Mouse (Mus musculus) MEL (cell line): ENCODE results near the gene Usp39. TPM values are rescaled to one million over a fixed set of nuclear protein-coding genes. Genes with fewer than 3 reads are reported as not detected.
A peak's percentile ranks its signal among the peaks of the same experiment; 100 is the strongest.

ENCODE experiments used
- DNase-seq: peaks from one replicate; pipeline ENCODE4 v3.0.0; 2011; ENCODE audit warnings: low read depth, low spot score
- H3K27ac ChIP-seq: 2 replicates; pipeline ENCODE4 v1.5.1; 2012; ENCODE audit warnings: low read depth, mild to moderate bottlenecking, control low read depth, low read length, moderate library complexity; ENCODE audit not compliant: control insufficient read depth
- H3K27me3 ChIP-seq, 2 experiments: fragments of 150-350 bp in 1 of 2; sonication (generic) in 1 of 2; 2 replicates each; pipeline ENCODE4 v1.6.1; 2012; ENCODE audit warnings: low read length in 2 of 2, mild to moderate bottlenecking in 2 of 2, improper control_type of control experiment in 1 of 2, moderate library complexity in 1 of 2; ENCODE audit not compliant: insufficient read depth in 2 of 2, control insufficient read depth in 1 of 2
- H3K36me3 ChIP-seq, 2 experiments: 2 replicates each; pipeline ENCODE4 v1.6.1; 2012 to 2014; ENCODE audit warnings: low read length in 2 of 2, improper control_type of control experiment in 1 of 2, inconsistent platforms in 1 of 2, mild to moderate bottlenecking in 1 of 2; ENCODE audit not compliant: insufficient read depth in 2 of 2, control insufficient read depth in 1 of 2
- H3K4me1 ChIP-seq, 2 experiments: fragments of 150-350 bp in 1 of 2; sonication (generic) in 1 of 2; 2 replicates each; pipeline ENCODE4 v1.6.1; 2012; ENCODE audit warnings: low read length in 2 of 2, improper control_type of control experiment in 1 of 2, mild to moderate bottlenecking in 1 of 2; ENCODE audit not compliant: insufficient read depth in 2 of 2, control insufficient read depth in 1 of 2
- H3K4me3 ChIP-seq, 2 experiments: fragments of 150-350 bp in 1 of 2; sonication (generic) in 1 of 2; 2 replicates each; pipeline ENCODE4 v1.5.1; 2012; ENCODE audit warnings: low read depth in 2 of 2, low read length in 2 of 2, mild to moderate bottlenecking in 2 of 2, moderate library complexity in 2 of 2, control low read depth in 1 of 2, improper control_type of control experiment in 1 of 2; ENCODE audit not compliant: control insufficient read depth in 1 of 2, insufficient read depth in 1 of 2
- H3K79me2 ChIP-seq: 2 replicates; pipeline ENCODE4 v1.6.1; 2012; ENCODE audit warnings: mild to moderate bottlenecking, low read length, moderate library complexity; ENCODE audit not compliant: control insufficient read depth, poor library complexity, insufficient read depth
- H3K9ac ChIP-seq: 2 replicates; pipeline ENCODE4 v1.6.1; 2012; ENCODE audit warnings: low read depth, mild to moderate bottlenecking, control low read depth, low read length, moderate library complexity; ENCODE audit not compliant: control insufficient read depth, poor library complexity, severe bottlenecking
- H3K9me3 ChIP-seq: fragments of 150-350 bp; sonication (generic); replicated peaks from 2 replicates; pipeline ENCODE4 v1.6.1; 2012; ENCODE audit warnings: mild to moderate bottlenecking, low read length, improper control_type of control experiment, moderate library complexity; ENCODE audit not compliant: insufficient read depth
- CHD2 ChIP-seq: IDR thresholded peaks from 2 replicates; pipeline ENCODE4 v1.6.1; 2011; ENCODE audit warnings: low read length, improper control_type of control experiment
- CTCF ChIP-seq, 3 experiments: IDR thresholded peaks in 2 of 3; conservative IDR thresholded peaks in 1 of 3; 2 replicates each; pipeline ENCODE4 v1.5.1; 2011 to 2012; ENCODE audit warnings: low read length in 3 of 3, low read depth in 2 of 3, mild to moderate bottlenecking in 2 of 3, improper control_type of control experiment in 1 of 3, inconsistent platforms in 1 of 3, mixed read lengths in 1 of 3, moderate library complexity in 1 of 3; ENCODE audit not compliant: control insufficient read depth in 1 of 3, insufficient read depth in 1 of 3, poor library complexity in 1 of 3, severe bottlenecking in 1 of 3
- GATA1 ChIP-seq: IDR thresholded peaks from 2 replicates; pipeline ENCODE4 v1.6.1; 2011; ENCODE audit warnings: low read depth, low read length, improper control_type of control experiment
- HCFC1 ChIP-seq: IDR thresholded peaks from 2 replicates; pipeline ENCODE4 v1.6.1; 2012; ENCODE audit warnings: low read depth, mild to moderate bottlenecking, inconsistent platforms, low read length, improper control_type of control experiment, moderate library complexity
- KAT2A ChIP-seq: conservative IDR thresholded peaks from 2 replicates; pipeline ENCODE4 v1.6.1; 2012; ENCODE audit warnings: low read depth, low read length, improper control_type of control experiment, inconsistent platforms
- MAZ ChIP-seq: IDR thresholded peaks from 2 replicates; pipeline ENCODE4 v1.6.1; 2012; ENCODE audit warnings: low read depth, mild to moderate bottlenecking, inconsistent platforms, low read length, improper control_type of control experiment
- MEF2A ChIP-seq: IDR thresholded peaks from 2 replicates; pipeline ENCODE4 v1.6.1; 2014; ENCODE audit warnings: low read depth, mild to moderate bottlenecking, inconsistent platforms, low read length, improper control_type of control experiment; ENCODE audit not compliant: poor library complexity, insufficient replicate concordance, severe bottlenecking; ENCODE audit errors: extremely low read depth
- POLR2A ChIP-seq, 2 experiments: IDR thresholded peaks; 2 replicates each; pipeline ENCODE4 v1.6.1; 2011 to 2012; ENCODE audit warnings: low read length in 2 of 2, mild to moderate bottlenecking in 2 of 2, control low read depth in 1 of 2, improper control_type of control experiment in 1 of 2, low read depth in 1 of 2, moderate library complexity in 1 of 2; ENCODE audit not compliant: control insufficient read depth in 1 of 2, insufficient read depth in 1 of 2, poor library complexity in 1 of 2
- POLR2AphosphoS2 ChIP-seq: IDR thresholded peaks from 2 replicates; pipeline ENCODE4 v1.6.1; 2011; ENCODE audit warnings: low read length, improper control_type of control experiment
- SMC3 ChIP-seq: IDR thresholded peaks from 2 replicates; pipeline ENCODE4 v1.6.1; 2011; ENCODE audit warnings: low read depth, low read length, improper control_type of control experiment
- TAL1 ChIP-seq: IDR thresholded peaks from 2 replicates; pipeline ENCODE4 v1.6.1; 2012; ENCODE audit warnings: mild to moderate bottlenecking, inconsistent platforms, low read length, moderate library complexity, mixed read lengths
- TBP ChIP-seq: IDR thresholded peaks from 2 replicates; pipeline ENCODE4 v1.8.0; 2011; ENCODE audit warnings: low read depth, low read length, improper control_type of control experiment
- UBTF ChIP-seq: IDR thresholded peaks from 2 replicates; pipeline ENCODE4 v1.6.1; 2012; ENCODE audit warnings: low read depth, mild to moderate bottlenecking, inconsistent platforms, low read length, improper control_type of control experiment, moderate library complexity, borderline replicate concordance; ENCODE audit not compliant: insufficient read depth
- USF1 ChIP-seq: IDR thresholded peaks from 2 replicates; pipeline ENCODE4 v1.6.1; 2014; ENCODE audit warnings: low read depth, mild to moderate bottlenecking, inconsistent platforms, low read length, improper control_type of control experiment, moderate library complexity
- USF2 ChIP-seq, 2 experiments: IDR thresholded peaks; 2 replicates each; pipeline ENCODE4 v1.6.1; 2011 to 2012; ENCODE audit warnings: improper control_type of control experiment in 2 of 2, low read length in 2 of 2, borderline replicate concordance in 1 of 2, inconsistent platforms in 1 of 2, low read depth in 1 of 2, mild to moderate bottlenecking in 1 of 2; ENCODE audit not compliant: insufficient read depth in 1 of 2
- ZKSCAN1 ChIP-seq: IDR thresholded peaks from 2 replicates; pipeline ENCODE4 v1.6.1; 2012; ENCODE audit warnings: low read depth, mild to moderate bottlenecking, inconsistent platforms, low read length, improper control_type of control experiment, moderate library complexity
- polyA plus RNA-seq, 2 experiments: library from polyadenylated mRNA; stranded (reverse) in 1 of 2; unstranded in 1 of 2; fragments of >175 nt in 1 of 2; fragments of >200 nt in 1 of 2; gene quantifications; 2 replicates each; pipeline versions ENCODE4 v1.2.1 to v1.2.4; 2012; ENCODE audit warnings: low replicate concordance in 2 of 2, low read depth in 1 of 2; ENCODE audit not compliant: insufficient read length in 2 of 2, insufficient read depth in 1 of 2, missing spikeins in 1 of 2
- total RNA-seq: library from RNA; depleted of rRNA; stranded (reverse); fragments of 300-350 nt; gene quantifications from 2 replicates; pipeline ENCODE4 v1.2.3, GENCODE M21; 2012

Usp39 gene
- total and polyA plus RNA-seq, 3 experiments: 103 to 106 TPM; not detected in 1

DNA sequence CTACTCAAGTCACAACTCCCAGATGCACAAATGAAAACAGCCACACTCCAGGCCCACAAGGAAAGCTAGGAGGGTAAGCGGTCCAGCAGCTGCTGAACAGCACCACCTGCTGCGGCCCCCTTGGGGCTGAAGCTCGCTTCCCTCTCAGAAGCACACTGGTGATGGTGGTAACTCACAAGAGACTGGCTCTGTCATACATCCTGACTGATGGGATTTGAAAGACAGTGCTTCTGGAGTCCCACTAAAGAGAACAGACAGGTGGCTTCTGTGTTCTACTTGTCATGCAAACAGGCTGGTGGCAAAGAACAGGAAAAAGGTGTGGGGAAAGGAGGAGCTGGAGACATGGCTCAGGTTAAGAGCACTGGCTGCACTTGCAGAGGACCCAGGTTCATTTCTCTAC, 22.0 kb downstream of the Usp39 start:
- H3K4me3 ChIP-seq: no peak overlapping the region
- H3K9ac ChIP-seq: no peak overlapping the region
- no peaks in the 10 kb centered on the region for H3K27me3 ChIP-seq
- H3K79me2 ChIP-seq: no peaks in the 10 kb centered on the region
- H3K9me3 ChIP-seq: no peaks in the 10 kb centered on the region
- no peaks in the 10 kb centered on the region for H3K4me1 ChIP-seq
- no peak for DNase-seq
- TF ChIP-seq USF2 (IDR thresholded peaks at IDR 0.05; ENCODE audit: borderline replicate concordance in 1 of 2, insufficient read depth in 1 of 2, low read depth in 1 of 2, low read length in 2 of 2) (no peak), SMC3 (no peak), MAZ (no peak), ZKSCAN1 (no peak), POLR2A (IDR thresholded peaks at IDR 0.05; ENCODE audit: control insufficient read depth in 1 of 2, insufficient read depth in 1 of 2, low read depth in 1 of 2, low read length in 2 of 2, poor library complexity in 1 of 2) (no peak), CHD2 (no peak), UBTF (no peak), GATA1 (no peak), USF1 (no peak), HCFC1 (no peak), TBP (no peak), POLR2AphosphoS2 (no peak)
- TF ChIP-seq, all 39 proteins: peak for 0
- Histone ChIP-seq H3K36me3 (peaks cover 0 to 41% of the 10 kb centered on the region in 2 experiments; a peak in 2 of 4 replicates), H3K27ac (no peak overlapping the region)

DNA sequence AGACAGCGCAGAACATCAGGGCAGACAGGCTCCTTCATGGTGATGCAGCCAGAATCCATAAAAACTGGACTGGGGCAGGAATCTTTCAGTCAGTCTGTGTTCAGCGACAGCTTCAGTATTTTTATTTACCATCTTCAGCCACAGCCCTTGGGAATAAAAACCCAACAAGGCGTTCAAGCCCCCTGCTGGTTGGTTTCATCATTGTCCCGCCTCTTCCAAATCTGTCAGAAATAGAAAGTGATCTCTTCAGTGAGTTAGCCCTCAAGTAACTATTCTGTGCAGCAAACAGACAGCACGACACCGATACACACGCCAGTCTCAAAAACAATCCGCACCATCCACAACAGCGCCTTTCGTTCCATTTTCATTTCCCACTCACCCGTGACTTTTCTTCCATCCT, 26.0 kb downstream of the Usp39 start:
- TF ChIP-seq SMC3 (peak; percentile 38), KAT2A (no peak), CTCF (IDR thresholded peaks at IDR 0.05 in 2 of 3, conservative IDR thresholded peaks at IDR 0.05 in 1 of 3; ENCODE audit: control insufficient read depth in 1 of 3, insufficient read depth in 1 of 3, low read depth in 2 of 3, low read length in 3 of 3, poor library complexity in 1 of 3, severe bottlenecking in 1 of 3) (peak; percentile 33 to 50 (median 48)), MEF2A (no peak), TAL1 (no peak)
- no peaks in the 10 kb centered on the region for H3K79me2 ChIP-seq
- peaks cover 0 to 22% of the 10 kb centered on the region in 2 experiments; a peak in 2 of 4 replicates for H3K36me3 ChIP-seq
- no peaks in the 10 kb centered on the region for H3K4me1 ChIP-seq
- peak; percentile 52 for DNase-seq
- H3K27ac ChIP-seq: no peak overlapping the region
- H3K9me3 ChIP-seq: no peaks in the 10 kb centered on the region
- no peaks in the 10 kb centered on the region for H3K27me3 ChIP-seq
- no peak overlapping the region for H3K4me3 ChIP-seq
- H3K9ac ChIP-seq: no peak overlapping the region
